Mouse (Mus musculus): ENCODE measurements at regions not wholly inside any gene's neighbourhood (a gene's known extent, or its start where the extent isn't known, plus 50 kb on each side); places are given as distances from the start of the nearest gene placed in this dataset.

GRCm38 (mm10) chr11:90981626-90982025 lies 293.5 kb upstream of the Tom1l1 start:
- no peak for DNase-seq (ENCODE audit: low read depth, low spot score)

GRCm38 (mm10) chr11:90978234-90978633 lies 290.1 kb upstream of the Tom1l1 start:
- no peak for DNase-seq (ENCODE audit: low read depth, low spot score)

- no peak for DNase-seq (ENCODE audit: low read depth, low spot score)
Observed at GRCm38 (mm10) chr11:90941076-90941475, 252.9 kb upstream of the Tom1l1 start.

GRCm38 (mm10) chr11:90925738-90926137 lies 237.6 kb upstream of the Tom1l1 start:
- no peak for DNase-seq (ENCODE audit: low read depth, low spot score)

- DNase-seq (ENCODE audit: low read depth, low spot score): no peak
Observed at GRCm38 (mm10) chr11:90917782-90918181, 229.6 kb upstream of the Tom1l1 start.

GRCm38 (mm10) chr11:90894236-90894635 lies 206.1 kb upstream of the Tom1l1 start:
- DNase-seq (ENCODE audit: low read depth, low spot score): no peak

GRCm38 (mm10) chr11:90873122-90873521 lies 185.0 kb upstream of the Tom1l1 start:
- no peak for DNase-seq (ENCODE audit: low read depth, low spot score)

- no peak for DNase-seq (ENCODE audit: low read depth, low spot score)
Observed at GRCm38 (mm10) chr11:90871686-90872085, 183.5 kb upstream of the Tom1l1 start.

GRCm38 (mm10) chr11:90863981-90864760 lies 176.0 kb upstream of the Tom1l1 start:
- no peak for DNase-seq (ENCODE audit: low read depth, low spot score)

- DNase-seq (ENCODE audit: low read depth, low spot score): no peak
Observed at GRCm38 (mm10) chr11:90855731-90856130, 167.6 kb upstream of the Tom1l1 start.

- DNase-seq (ENCODE audit: low read depth, low spot score): no peak
Observed at GRCm38 (mm10) chr11:90855324-90855723, 167.2 kb upstream of the Tom1l1 start.

GRCm38 (mm10) chr11:90851221-90851620 lies 163.1 kb upstream of the Tom1l1 start:
- no peak for DNase-seq (ENCODE audit: low read depth, low spot score)

GRCm38 (mm10) chr11:90844925-90845319 lies 156.8 kb upstream of the Tom1l1 start:
- DNase-seq (ENCODE audit: low read depth, low spot score): no peak

GRCm38 (mm10) chr11:90844266-90844924 lies 156.2 kb upstream of the Tom1l1 start:
- no peak for DNase-seq (ENCODE audit: low read depth, low spot score)

GRCm38 (mm10) chr11:90838161-90838560 lies 150.0 kb upstream of the Tom1l1 start:
- no peak for DNase-seq (ENCODE audit: low read depth, low spot score)

- DNase-seq (ENCODE audit: low read depth, low spot score): no peak
Observed at GRCm38 (mm10) chr11:90824761-90825160, 136.6 kb upstream of the Tom1l1 start.

GRCm38 (mm10) chr11:90816727-90817126 lies 128.6 kb upstream of the Tom1l1 start:
- DNase-seq (ENCODE audit: low read depth, low spot score): no peak

- no peak for DNase-seq (ENCODE audit: low read depth, low spot score)
Observed at GRCm38 (mm10) chr11:90814471-90814870, 126.3 kb upstream of the Tom1l1 start.

GRCm38 (mm10) chr11:90812971-90813370 lies 124.8 kb upstream of the Tom1l1 start:
- DNase-seq (ENCODE audit: low read depth, low spot score): no peak

GRCm38 (mm10) chr11:90812530-90812929 lies 124.4 kb upstream of the Tom1l1 start:
- no peak for DNase-seq (ENCODE audit: low read depth, low spot score)

GRCm38 (mm10) chr11:90808443-90808842 lies 120.3 kb upstream of the Tom1l1 start:
- DNase-seq (ENCODE audit: low read depth, low spot score): no peak

- no peak for DNase-seq (ENCODE audit: low read depth, low spot score)
Observed at GRCm38 (mm10) chr11:90807343-90807742, 119.2 kb upstream of the Tom1l1 start.
